Mouse (Mus musculus) ES-Bruce4 (cell line): ENCODE measurements around the gene Arl8a. TPM values are rescaled to one million over a fixed set of nuclear protein-coding genes. Genes with fewer than 3 reads are reported as not detected.

ENCODE experiments used
- H3K27ac ChIP-seq: 2 replicates; pipeline ENCODE4 v1.5.1; 2012; ENCODE audit warnings: low read length, inconsistent platforms; ENCODE audit not compliant: insufficient read depth
- H3K27me3 ChIP-seq: 2 replicates; pipeline ENCODE4 v1.6.1; 2012; ENCODE audit warnings: mild to moderate bottlenecking, low read length, inconsistent platforms; ENCODE audit not compliant: control insufficient read depth, poor library complexity, insufficient read depth, severe bottlenecking
- H3K36me3 ChIP-seq: 2 replicates; pipeline ENCODE4 v1.6.1; 2012; ENCODE audit warnings: inconsistent platforms, mild to moderate bottlenecking, low read length, moderate library complexity; ENCODE audit not compliant: control insufficient read depth, poor library complexity, insufficient read depth, severe bottlenecking
- H3K4me1 ChIP-seq: one replicate; pipeline ENCODE4 v1.8.1; 2011; ENCODE audit warnings: low read length; ENCODE audit not compliant: control insufficient read depth, insufficient read depth
- H3K4me3 ChIP-seq: 2 replicates; pipeline ENCODE4 v1.5.1; 2011; ENCODE audit warnings: low read depth, mild to moderate bottlenecking, low read length
- H3K9ac ChIP-seq: 2 replicates; pipeline ENCODE4 v1.6.1; 2012; ENCODE audit warnings: low read depth, mild to moderate bottlenecking, inconsistent platforms; ENCODE audit not compliant: poor library complexity, severe bottlenecking
- H3K9me3 ChIP-seq: replicated peaks from 2 replicates; pipeline ENCODE4 v1.6.1; 2012; ENCODE audit warnings: mild to moderate bottlenecking, low read length, inconsistent platforms; ENCODE audit not compliant: control insufficient read depth, poor library complexity, insufficient read depth, severe bottlenecking
- CTCF ChIP-seq: IDR thresholded peaks from one replicate; pipeline ENCODE4 v1.8.1; 2011; ENCODE audit warnings: low read depth, low read length
- EP300 ChIP-seq: IDR thresholded peaks from 2 replicates; pipeline ENCODE4 v1.6.1; 2011; ENCODE audit warnings: low read depth, low read length; ENCODE audit not compliant: insufficient read depth
- POLR2A ChIP-seq: IDR thresholded peaks from one replicate; pipeline ENCODE4 v1.8.1; 2011; ENCODE audit warnings: low read length; ENCODE audit not compliant: insufficient read depth
- polyA plus RNA-seq: library from polyadenylated mRNA; stranded (reverse); fragments of >200 nt; gene quantifications from 2 replicates; pipeline ENCODE4 v1.2.4, GENCODE M21; 2011; ENCODE audit warnings: low read depth; ENCODE audit not compliant: missing spikeins, insufficient read depth, insufficient read length

Arl8a gene
- polyA plus RNA-seq, 1 experiment, result 94.4 TPM

- H3K9ac ChIP-seq, result no peak overlapping the region
- TF ChIP-seq CTCF (no peak), EP300 (no peak), POLR2A (no peak)
- no peak overlapping the region for H3K27ac ChIP-seq
- H3K36me3 ChIP-seq, result no peaks in the 10 kb centered on the region
- H3K27me3 ChIP-seq, result no peaks in the 10 kb centered on the region
- no peaks in the 10 kb centered on the region for H3K9me3 ChIP-seq
- peaks cover 6% of the 10 kb centered on the region for H3K4me1 ChIP-seq
- H3K4me3 ChIP-seq, result no peak overlapping the region
Measured at GRCm38 (mm10) chr1:135126443-135127027, 20.1 kb upstream of the Arl8a start.

DNA sequence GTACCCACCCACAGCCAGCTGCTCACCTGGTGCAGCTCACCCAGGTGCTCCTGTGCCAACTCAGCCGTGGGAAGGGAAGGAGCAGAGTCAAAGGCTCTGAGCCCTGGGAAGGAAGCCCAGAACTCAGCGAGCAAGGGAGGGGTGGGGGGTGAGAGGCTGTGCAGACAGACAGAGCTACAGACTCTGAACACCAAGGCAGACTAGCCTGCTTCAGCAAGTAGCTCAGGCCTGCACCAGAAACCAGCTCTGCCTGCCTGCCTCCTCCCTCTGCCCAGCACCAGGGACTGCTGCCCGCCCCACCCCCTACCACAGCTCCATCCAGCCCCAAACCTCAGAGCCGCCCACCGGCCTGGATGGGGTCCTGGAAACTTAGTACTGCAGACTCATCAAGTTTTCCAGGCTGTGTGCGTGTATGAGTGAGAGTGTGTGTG, 18.6 kb upstream of the Arl8a start:
- H3K27me3 ChIP-seq, result no peaks in the 10 kb centered on the region
- no peaks in the 10 kb centered on the region for H3K36me3 ChIP-seq
- no peak overlapping the region for H3K4me3 ChIP-seq
- no peak overlapping the region for H3K27ac ChIP-seq
- peaks cover 9% of the 10 kb centered on the region for H3K4me1 ChIP-seq
- no peak overlapping the region for H3K9ac ChIP-seq
- no peaks in the 10 kb centered on the region for H3K9me3 ChIP-seq
- TF ChIP-seq EP300, result no peak
- TF ChIP-seq POLR2A, result no peak
- no peak for TF ChIP-seq CTCF

GRCm38 (mm10) chr1:135128986-135129385, 17.6 kb upstream of the Arl8a start:
- TF ChIP-seq EP300 (no peak), POLR2A (no peak), CTCF (no peak)
- no peaks in the 10 kb centered on the region for H3K36me3 ChIP-seq
- H3K27me3 ChIP-seq, result no peaks in the 10 kb centered on the region
- no peak overlapping the region for H3K4me3 ChIP-seq
- peaks cover 9% of the 10 kb centered on the region for H3K4me1 ChIP-seq
- H3K27ac ChIP-seq, result no peak overlapping the region
- H3K9me3 ChIP-seq, result no peaks in the 10 kb centered on the region
- H3K9ac ChIP-seq, result peak overlapping the region; percentile 1; the same call in 1 of the 2 replicates

- Histone ChIP-seq H3K4me3 (no peak overlapping the region), H3K27ac (no peak overlapping the region), H3K9me3 (no peaks in the 10 kb centered on the region), H3K27me3 (no peaks in the 10 kb centered on the region), H3K36me3 (no peaks in the 10 kb centered on the region), H3K4me1 (peaks cover 9% of the 10 kb centered on the region), H3K9ac (peak overlapping the region; percentile 1; the same call in 1 of the 2 replicates)
- TF ChIP-seq EP300, result 0 out of 2 replicates have a peak, but pooled peaks have one; percentile 7
- TF ChIP-seq CTCF, result no peak
- TF ChIP-seq POLR2A, result no peak
Measured at GRCm38 (mm10) chr1:135129543-135130183, 17.0 kb upstream of the Arl8a start.

DNA sequence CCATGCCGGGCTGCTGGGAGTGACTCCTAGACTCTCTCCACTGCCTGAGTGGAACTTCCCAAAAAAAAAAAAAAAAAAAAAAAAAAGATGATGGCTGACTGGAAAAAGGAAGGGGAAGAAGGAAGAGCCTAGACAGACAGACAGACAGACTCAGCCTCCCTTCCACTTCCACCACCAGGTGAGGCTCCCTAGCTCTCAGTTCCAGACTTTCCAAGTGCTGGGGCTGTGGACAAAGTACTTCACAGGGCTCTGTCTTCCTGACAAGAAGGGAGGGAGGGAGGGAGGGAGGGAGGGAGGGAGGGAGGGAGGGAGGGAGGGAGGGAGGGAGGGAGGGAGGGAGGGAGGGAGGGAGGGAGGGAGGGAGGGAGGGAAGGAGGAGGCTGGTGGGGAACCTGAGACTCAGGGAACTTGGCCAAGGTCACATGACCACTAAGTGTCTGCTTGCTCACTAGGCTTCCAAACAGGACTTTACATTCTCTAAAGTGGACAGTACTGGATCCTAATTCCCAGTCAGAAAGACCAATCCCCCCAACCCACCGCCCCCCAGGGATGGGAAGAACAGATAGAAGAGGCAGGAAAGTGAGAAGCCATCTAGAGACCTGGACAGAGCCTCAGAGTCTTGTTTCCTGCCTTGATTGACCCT, 16.1 kb upstream of the Arl8a start:
- Histone ChIP-seq H3K27me3 (no peaks in the 10 kb centered on the region), H3K9ac (peak overlapping the region; percentile 1; the same call in 1 of the 2 replicates), H3K4me3 (peak overlapping the region; percentile 18; the same call in 1 of the 2 replicates), H3K36me3 (no peaks in the 10 kb centered on the region), H3K4me1 (peaks cover 9% of the 10 kb centered on the region), H3K27ac (0 out of 2 replicates have a peak overlapping the region, but pooled peaks have one; percentile 9), H3K9me3 (no peaks in the 10 kb centered on the region)
- no peak for TF ChIP-seq CTCF
- no peak for TF ChIP-seq POLR2A
- TF ChIP-seq EP300, result no peak

- Histone ChIP-seq H3K27ac (0 out of 2 replicates have a peak overlapping the region, but pooled peaks have one; percentile 9), H3K4me3 (peak overlapping the region; percentile 18; the same call in 1 of the 2 replicates), H3K27me3 (no peaks in the 10 kb centered on the region), H3K36me3 (no peaks in the 10 kb centered on the region), H3K9me3 (no peaks in the 10 kb centered on the region), H3K9ac (no peak overlapping the region), H3K4me1 (peaks cover 9% of the 10 kb centered on the region)
- TF ChIP-seq POLR2A, result no peak
- TF ChIP-seq CTCF, result no peak
Measured at GRCm38 (mm10) chr1:135131034-135131433, 15.6 kb upstream of the Arl8a start.
